In genomic region chr8:105499787-105500186, GRCm38 (mm10) we compare ENCODE assay signal across 12 mouse cellular contexts. TPM values are rescaled to one million over a fixed set of nuclear protein-coding genes. Genes with fewer than 3 reads are reported as not detected.
A peak's percentile ranks its signal among the peaks of the same experiment; 100 is the strongest.
DNase-seq lines count a peak whose midpoint lies in the region; ATAC-seq and TF ChIP-seq lines count a peak whose summit lies in the region.
"Had no signal": no experiment of that assay in that cellular context is flagged by ENCODE, and none has a peak within 500 bp of the region (broad histone marks: within the 10 kb centered on the region; RNA-seq: fewer than 3 reads in every experiment).

No protein-coding gene starts in this region.

- H3K4me2 ChIP-seq in intestine, embryonic 16.5 days (ENCODE audit: low read depth, low read length): no peak overlapping the region; the same call in 1 of the 2 replicates
- H3K4me2 ChIP-seq in intestine, postnatal 0 days (replicated peaks; ENCODE audit: low read depth): no peak overlapping the region; the same call in 1 of the 2 replicates
- H3K4me2 ChIP-seq: embryonic facial prominence, embryonic 13.5 days had no signal

- TF ChIP-seq POLR2A in ES-Bruce4 (IDR thresholded peaks at IDR 0.05; ENCODE audit: insufficient read depth, low read length): no peak

- H3K4me1 ChIP-seq in intestine, embryonic 16.5 days (ENCODE audit: control insufficient read depth, insufficient read depth, low read length): peaks cover 20% of the 10 kb centered on the region
- H3K4me1 ChIP-seq in intestine, postnatal 0 days (replicated peaks; ENCODE audit: control insufficient read depth, insufficient read depth, low read length): no peaks in the 10 kb centered on the region; the same call in 1 of the 2 replicates
- peaks cover 1% of the 10 kb centered on the region for H3K4me1 ChIP-seq in ES-Bruce4 (ENCODE audit: control insufficient read depth, insufficient read depth, low read length)
- H3K4me1 ChIP-seq in brown adipose tissue, adult 24 weeks (ENCODE audit: control insufficient read depth, insufficient read depth, insufficient read length, low read length): peaks cover 8% of the 10 kb centered on the region; the same call in 1 of the 2 replicates
- peaks cover 46% of the 10 kb centered on the region for H3K4me1 ChIP-seq in megakaryocyte, embryonic 14.5 days
- peaks cover 26% of the 10 kb centered on the region for H3K4me1 ChIP-seq in limb, embryonic 10.5 days

- 0 out of 2 replicates have a peak overlapping the region, but pooled peaks have one; percentile 10 for H3K4me3 ChIP-seq in intestine, embryonic 16.5 days (ENCODE audit: low read length)
- H3K4me3 ChIP-seq in intestine, postnatal 0 days (ENCODE audit: low read depth, low read length): no peak overlapping the region
- peak overlapping the region; percentile 42 for H3K4me3 ChIP-seq in ES-Bruce4 (ENCODE audit: low read depth, low read length)
- peak overlapping the region; percentile 52 for H3K4me3 ChIP-seq in brown adipose tissue, adult 24 weeks (ENCODE audit: insufficient read depth, low read depth, low read length)
- peak overlapping the region; percentile 88 for H3K4me3 ChIP-seq in megakaryocyte, embryonic 14.5 days (replicated peaks)
- H3K4me3 ChIP-seq in limb, embryonic 10.5 days: no peak overlapping the region
- H3K4me3 ChIP-seq: embryonic facial prominence, embryonic 13.5 days had no signal

- H3K27ac ChIP-seq in intestine, embryonic 16.5 days (ENCODE audit: low read length): no peak overlapping the region
- H3K27ac ChIP-seq in intestine, postnatal 0 days (ENCODE audit: low read depth, low read length): no peak overlapping the region
- no peak overlapping the region for H3K27ac ChIP-seq in ES-Bruce4 (ENCODE audit: insufficient read depth, low read length)
- 0 out of 2 replicates have a peak overlapping the region, but pooled peaks have one; percentile 41 for H3K27ac ChIP-seq in brown adipose tissue, adult 24 weeks (replicated peaks; ENCODE audit: low read depth, low read length)
- no peak overlapping the region for H3K27ac ChIP-seq in limb, embryonic 10.5 days
- H3K27ac ChIP-seq: embryonic facial prominence, embryonic 13.5 days had no signal

- H3K9me3 ChIP-seq in intestine, embryonic 16.5 days (ENCODE audit: control insufficient read depth, low read length): no peaks in the 10 kb centered on the region
- H3K9me3 ChIP-seq in intestine, postnatal 0 days (ENCODE audit: control insufficient read depth): no peaks in the 10 kb centered on the region
- no peaks in the 10 kb centered on the region for H3K9me3 ChIP-seq in ES-Bruce4 (replicated peaks; ENCODE audit: control insufficient read depth, insufficient read depth, low read length, poor library complexity, severe bottlenecking)
- no peaks in the 10 kb centered on the region for H3K9me3 ChIP-seq in megakaryocyte, embryonic 14.5 days
- H3K9me3 ChIP-seq in limb, embryonic 10.5 days (replicated peaks): no peaks in the 10 kb centered on the region
- H3K9me3 ChIP-seq: embryonic facial prominence, embryonic 13.5 days had no signal

- H3K9ac ChIP-seq in intestine, embryonic 16.5 days (ENCODE audit: low read depth, low read length): no peak overlapping the region
- no peak overlapping the region for H3K9ac ChIP-seq in intestine, postnatal 0 days (ENCODE audit: low read depth, low read length)
- peak overlapping the region; percentile 11 for H3K9ac ChIP-seq in ES-Bruce4 (ENCODE audit: low read depth, poor library complexity, severe bottlenecking)
- H3K9ac ChIP-seq: embryonic facial prominence, embryonic 13.5 days had no signal

- no peaks in the 10 kb centered on the region for H3K36me3 ChIP-seq in intestine, embryonic 16.5 days (ENCODE audit: control insufficient read depth, insufficient read depth, low read length)
- H3K36me3 ChIP-seq in intestine, postnatal 0 days (ENCODE audit: control insufficient read depth, insufficient read depth): no peaks in the 10 kb centered on the region
- H3K36me3 ChIP-seq in ES-Bruce4 (ENCODE audit: control insufficient read depth, insufficient read depth, low read length, poor library complexity, severe bottlenecking): no peaks in the 10 kb centered on the region
- H3K36me3 ChIP-seq in megakaryocyte, embryonic 14.5 days (replicated peaks; ENCODE audit: low read length): no peaks in the 10 kb centered on the region
- no peaks in the 10 kb centered on the region for H3K36me3 ChIP-seq in limb, embryonic 10.5 days
- H3K36me3 ChIP-seq: embryonic facial prominence, embryonic 13.5 days had no signal

- ATAC-seq in intestine, embryonic 16.5 days: no peak
- no peak for ATAC-seq in intestine, postnatal 0 days
- ATAC-seq in CD4-positive, CD25-positive, alpha-beta regulatory T cell, adult 4 months: no peak
- ATAC-seq: hindbrain, embryonic 16.5 days had no signal

- no peak for TF ChIP-seq EP300 in ES-Bruce4 (IDR thresholded peaks at IDR 0.05; ENCODE audit: insufficient read depth, low read depth, low read length)

- no peak for DNase-seq in limb, embryonic 10.5 days (ENCODE audit: low spot score)
- no peak for DNase-seq in B cell, adult 2 months
- DNase-seq: adrenal gland, postnatal 10 days; cerebellum, adult 8-10 months had no signal

- TF ChIP-seq CTCF in intestine, postnatal 0 days (IDR thresholded peaks at IDR 0.05; ENCODE audit: low read depth): no peak
- TF ChIP-seq CTCF in ES-Bruce4 (IDR thresholded peaks at IDR 0.05; ENCODE audit: low read depth, low read length): no peak

- no peaks in the 10 kb centered on the region for H3K27me3 ChIP-seq in intestine, embryonic 16.5 days (replicated peaks; ENCODE audit: control insufficient read depth, insufficient read depth, low read length)
- H3K27me3 ChIP-seq in intestine, postnatal 0 days (replicated peaks; ENCODE audit: control insufficient read depth, insufficient read depth, low read length): no peaks in the 10 kb centered on the region
- no peaks in the 10 kb centered on the region for H3K27me3 ChIP-seq in ES-Bruce4 (ENCODE audit: control insufficient read depth, insufficient read depth, low read length, poor library complexity, severe bottlenecking)
- H3K27me3 ChIP-seq in megakaryocyte, embryonic 14.5 days (replicated peaks): peaks cover 4% of the 10 kb centered on the region
- no peaks in the 10 kb centered on the region for H3K27me3 ChIP-seq in limb, embryonic 10.5 days (ENCODE audit: low read depth, poor library complexity, severe bottlenecking)
- H3K27me3 ChIP-seq: embryonic facial prominence, embryonic 13.5 days had no signal

- WGBS in intestine, embryonic 16.5 days: 69% methylated on average over 12 of the region's 12 CpGs
- 57% methylated on average over 12 of the region's 12 CpGs for WGBS in intestine, postnatal 0 days
- WGBS in limb, embryonic 10.5 days: 69% methylated on average over 12 of the region's 12 CpGs

RNA-seq across cellular contexts. Expression of gene Zdhhc1, which starts 3.1 kb away (rescaled TPM):
- polyA plus RNA-seq in intestine, embryonic 16.5 days (2015; fragmentation: Nextera tagmentation; extraction: Ambion mirVana): 17.5 and 18.5 TPM in 2 replicates
- polyA plus RNA-seq in intestine, postnatal 0 days (2015; fragmentation: Nextera tagmentation; extraction: Ambion mirVana): 6.4 and 7.1 TPM in 2 replicates
- polyA plus RNA-seq in ES-Bruce4 (2011; ENCODE audit: insufficient read depth, insufficient read length, low read depth, missing spikeins): 6.8 and 9.2 TPM in 2 replicates
- 8.7 and 10.2 TPM in 2 replicates for polyA plus RNA-seq in brown adipose tissue, adult 24 weeks (2012; ENCODE audit: insufficient read depth, insufficient read length, missing spikeins)
- polyA plus RNA-seq in megakaryocyte, embryonic 14.5 days (2012; ENCODE audit: insufficient read depth, low replicate concordance): 5.4 and 9.0 TPM in 2 replicates
- polyA plus RNA-seq in limb, embryonic 10.5 days (2016; fragmentation: Nextera tagmentation; extraction: Ambion mirVana): 18.9 and 25.3 TPM in 2 replicates
- polyA plus RNA-seq in CD4-positive, CD25-positive, alpha-beta regulatory T cell, adult 4 months (2017; shearing (Covaris generic)): 1 to 10 TPM in 1 of 2 experiments, under 1 TPM in 1; 0.97 to 1.5 TPM

RNA-seq across cellular contexts. Expression of gene Hsd11b2, which starts 18.8 kb away (rescaled TPM):
- 1.9 and 2.3 TPM in 2 replicates for polyA plus RNA-seq in intestine, embryonic 16.5 days (2015; fragmentation: Nextera tagmentation; extraction: Ambion mirVana)
- polyA plus RNA-seq in intestine, postnatal 0 days (2015; fragmentation: Nextera tagmentation; extraction: Ambion mirVana): 1.1 and 4.1 TPM in 2 replicates
- 0.54 and 0.61 TPM in 2 replicates for polyA plus RNA-seq in ES-Bruce4 (2011; ENCODE audit: insufficient read depth, insufficient read length, low read depth, missing spikeins)
- not detected in 2 replicates for polyA plus RNA-seq in brown adipose tissue, adult 24 weeks (2012; ENCODE audit: insufficient read depth, insufficient read length, missing spikeins)
- 0.12 TPM in 1 of 2 replicates, not detected in the other for polyA plus RNA-seq in megakaryocyte, embryonic 14.5 days (2012; ENCODE audit: insufficient read depth, low replicate concordance)
- 78.2 and 83.2 TPM in 2 replicates for polyA plus RNA-seq in limb, embryonic 10.5 days (2016; fragmentation: Nextera tagmentation; extraction: Ambion mirVana)
- polyA plus RNA-seq in CD4-positive, CD25-positive, alpha-beta regulatory T cell, adult 4 months (2017; shearing (Covaris generic)): not detected

RNA-seq across cellular contexts. Expression of gene Tppp3, which starts 28.5 kb away (rescaled TPM):
- 41.9 and 42.3 TPM in 2 replicates for polyA plus RNA-seq in intestine, embryonic 16.5 days (2015; fragmentation: Nextera tagmentation; extraction: Ambion mirVana)
- 67.9 and 78.5 TPM in 2 replicates for polyA plus RNA-seq in intestine, postnatal 0 days (2015; fragmentation: Nextera tagmentation; extraction: Ambion mirVana)
- 14.4 and 19.0 TPM in 2 replicates for polyA plus RNA-seq in ES-Bruce4 (2011; ENCODE audit: insufficient read depth, insufficient read length, low read depth, missing spikeins)
- polyA plus RNA-seq in brown adipose tissue, adult 24 weeks (2012; ENCODE audit: insufficient read depth, insufficient read length, missing spikeins): 29.6 and 45.2 TPM in 2 replicates
- 2.5 and 3.3 TPM in 2 replicates for polyA plus RNA-seq in megakaryocyte, embryonic 14.5 days (2012; ENCODE audit: insufficient read depth, low replicate concordance)
- 8.4 and 13.5 TPM in 2 replicates for polyA plus RNA-seq in limb, embryonic 10.5 days (2016; fragmentation: Nextera tagmentation; extraction: Ambion mirVana)
- 1 to 10 TPM; 1.2 to 1.4 TPM for polyA plus RNA-seq in CD4-positive, CD25-positive, alpha-beta regulatory T cell, adult 4 months (2017; shearing (Covaris generic))

Comparison
In these comparisons a context has a peak if more than half of its experiments do, and no peak if none do; other contexts are left out.
1. H3K4me3 ChIP-seq: peak in intestine, embryonic 16.5 days (single experiment), ES-Bruce4 (single experiment), brown adipose tissue, adult 24 weeks (single experiment) and megakaryocyte, embryonic 14.5 days (single experiment); none in intestine, postnatal 0 days (single experiment) and limb, embryonic 10.5 days (single experiment).
2. RNA of gene Hsd11b2, which starts 18.8 kb away (polyA plus RNA-seq): 78.2 to 83.2 TPM in limb, embryonic 10.5 days; 1.1 to 4.1 TPM in intestine, postnatal 0 days, 1.9 to 2.3 TPM in intestine, embryonic 16.5 days, 0.54 to 0.61 TPM in ES-Bruce4, 0.12 TPM in megakaryocyte, embryonic 14.5 days, not detected in CD4-positive, CD25-positive, alpha-beta regulatory T cell, adult 4 months and not detected in brown adipose tissue, adult 24 weeks; every median in the first group is over 10 times any median in the second.